Mouse (Mus musculus) cerebellum, adult 11 months (tissue): ENCODE results near the gene Lax1.
"Not testable (repeated sequence)": the region's sequence is repeated elsewhere in the genome, so short reads cannot be mapped to it uniquely, and the experiment has no call there.

Experiments used
- DNase-seq: peaks from one replicate; pipeline ENCODE4 v3.0.0; 2022

Gene Lax1

GRCm38 (mm10) chr1:133689897-133690296, at the start of gene Lax1:
Lax1 (minus strand) TSS chr1:133690108.
- DNase-seq, result no peak

GRCm38 (mm10) chr1:133736664-133737063, 46.8 kb upstream of the Lax1 start:
- DNase-seq, result no peak

GRCm38 (mm10) chr1:133735995-133736652, 46.2 kb upstream of the Lax1 start:
- DNase-seq, result peak; percentile 74

- no peak for DNase-seq
These were observed 42.9 kb upstream of the Lax1 start for GRCm38 (mm10) chr1:133732814-133733213.

- no peak for DNase-seq
These were observed 38.4 kb upstream of the Lax1 start for GRCm38 (mm10) chr1:133728339-133728738.

- DNase-seq, result no peak
These were observed 30.4 kb upstream of the Lax1 start for GRCm38 (mm10) chr1:133720342-133720741.

- no peak for DNase-seq
These were observed 28.9 kb upstream of the Lax1 start for GRCm38 (mm10) chr1:133718786-133719185.

- no peak for DNase-seq
These were observed 28.4 kb upstream of the Lax1 start for GRCm38 (mm10) chr1:133718296-133718695.

- no peak for DNase-seq
These were observed 26.6 kb upstream of the Lax1 start for GRCm38 (mm10) chr1:133716464-133716863.

- no peak for DNase-seq
These were observed 25.3 kb upstream of the Lax1 start for GRCm38 (mm10) chr1:133715191-133715590.

GRCm38 (mm10) chr1:133713009-133713370, 23.1 kb upstream of the Lax1 start:
- DNase-seq, result no peak

GRCm38 (mm10) chr1:133712288-133713008, 22.5 kb upstream of the Lax1 start:
- no peak for DNase-seq

- DNase-seq, result no peak
These were observed 21.5 kb upstream of the Lax1 start for GRCm38 (mm10) chr1:133711376-133711775.

GRCm38 (mm10) chr1:133710895-133711294, 21.0 kb upstream of the Lax1 start:
- DNase-seq, result no peak

- DNase-seq, result no peak
These were observed 19.4 kb upstream of the Lax1 start for GRCm38 (mm10) chr1:133709292-133709691.

GRCm38 (mm10) chr1:133701824-133702223, 11.9 kb upstream of the Lax1 start:
- DNase-seq, result not testable (repeated sequence)

- no peak for DNase-seq
These were observed 8.2 kb upstream of the Lax1 start for GRCm38 (mm10) chr1:133697935-133698620.

GRCm38 (mm10) chr1:133695901-133696300, 6.0 kb upstream of the Lax1 start:
- no peak for DNase-seq

GRCm38 (mm10) chr1:133694876-133695275, 5.0 kb upstream of the Lax1 start:
- DNase-seq, result no peak

- DNase-seq, result no peak
These were observed 4.4 kb upstream of the Lax1 start for GRCm38 (mm10) chr1:133694301-133694700.

- DNase-seq, result no peak
These were observed 3.7 kb upstream of the Lax1 start for GRCm38 (mm10) chr1:133693536-133694114.

GRCm38 (mm10) chr1:133692195-133692594, 2.3 kb upstream of the Lax1 start:
- no peak for DNase-seq

- no peak for DNase-seq
These were observed 1.1 kb upstream of the Lax1 start for GRCm38 (mm10) chr1:133691046-133691445.

GRCm38 (mm10) chr1:133688301-133688700, 1.6 kb downstream of the Lax1 start:
- no peak for DNase-seq
